Mouse (Mus musculus) embryonic facial prominence, embryonic 12.5 days (tissue): ENCODE data around the gene Stab1. TPM values are rescaled to one million over a fixed set of nuclear protein-coding genes. Genes with fewer than 3 reads are reported as not detected.

Source experiments
- ATAC-seq: fragments of 200-750 bp; cut with Nextera tagmentation; 2 replicates; pipeline ENCODE4 v1.8.0; 2017; ENCODE audit not compliant: insufficient number of reproducible peaks, insufficient read depth, low FRiP score, low TSS enrichment
- H3K27ac ChIP-seq: fragments of 300-500 bp; sonication (generic); 2 replicates; pipeline ENCODE4 v1.5.1; 2016; ENCODE audit warnings: mild to moderate bottlenecking
- H3K27me3 ChIP-seq: fragments of 300-500 bp; sonication (generic); 2 replicates; pipeline ENCODE4 v1.6.1; 2016; ENCODE audit warnings: mild to moderate bottlenecking, moderate library complexity
- H3K36me3 ChIP-seq: fragments of 300-500 bp; sonication (generic); 2 replicates; pipeline ENCODE4 v1.6.1; 2016; ENCODE audit warnings: mild to moderate bottlenecking
- H3K4me1 ChIP-seq: fragments of 300-500 bp; sonication (generic); 2 replicates; pipeline ENCODE4 v1.6.1; 2016
- H3K4me2 ChIP-seq: fragments of 300-500 bp; sonication (generic); replicated peaks from 2 replicates; pipeline ENCODE4 v1.6.1; 2016; ENCODE audit warnings: mild to moderate bottlenecking, moderate library complexity
- H3K4me3 ChIP-seq: fragments of 300-500 bp; sonication (generic); 2 replicates; pipeline ENCODE4 v1.5.1; 2016; ENCODE audit warnings: mild to moderate bottlenecking
- H3K9ac ChIP-seq: fragments of 300-500 bp; sonication (generic); 2 replicates; pipeline ENCODE4 v1.6.1; 2016; ENCODE audit warnings: mild to moderate bottlenecking, moderate library complexity
- H3K9me3 ChIP-seq: fragments of 300-500 bp; sonication (generic); 2 replicates; pipeline ENCODE4 v1.6.1; 2016; ENCODE audit warnings: mild to moderate bottlenecking, moderate library complexity
- WGBS: fragments of 180-500 bp; shearing (Covaris S2); methylation state at CpG from one replicate; pipeline ENCODE4 v1.1.7; 2016; 5-methylcytosine and 5-hydroxymethylcytosine counted together
- polyA plus RNA-seq: library from polyadenylated mRNA; unstranded; fragments of >200 nt; fragmentation: Nextera tagmentation; extraction: Ambion mirVana; gene quantifications from 2 replicates; pipeline ENCODE4 v1.2.1, GENCODE M21; 2016

Stab1 gene
- polyA plus RNA-seq, 1 experiment from 2014 or later, result 28.4 TPM

- ATAC-seq, result no peak
- WGBS, result 85% methylated on average over 7 of the region's 7 CpGs
- H3K36me3 ChIP-seq, result peaks cover 89% of the 10 kb centered on the region
Measured at GRCm38 (mm10) chr14:31193791-31194190, 25.4 kb upstream of the Stab1 start.

GRCm38 (mm10) chr14:31191936-31192335 lies 23.5 kb upstream of the Stab1 start:
- Histone ChIP-seq H3K9ac (no peak overlapping the region), H3K27me3 (no peaks in the 10 kb centered on the region), H3K27ac (no peak overlapping the region), H3K4me1 (no peaks in the 10 kb centered on the region), H3K9me3 (no peaks in the 10 kb centered on the region), H3K36me3 (peaks cover 98% of the 10 kb centered on the region), H3K4me3 (no peak overlapping the region), H3K4me2 (no peak overlapping the region)
- no peak for ATAC-seq
- 82% methylated on average over 2 of the region's 2 CpGs for WGBS

More at GRCm38 (mm10) chr14:31193791-31194190, 25.4 kb upstream of the Stab1 start:
- H3K4me3 ChIP-seq, result no peak overlapping the region
- no peak overlapping the region for H3K4me2 ChIP-seq
- H3K9ac ChIP-seq, result no peak overlapping the region
- H3K9me3 ChIP-seq, result no peaks in the 10 kb centered on the region
- H3K4me1 ChIP-seq, result no peaks in the 10 kb centered on the region
- no peaks in the 10 kb centered on the region for H3K27me3 ChIP-seq
- H3K27ac ChIP-seq, result no peak overlapping the region

DNA sequence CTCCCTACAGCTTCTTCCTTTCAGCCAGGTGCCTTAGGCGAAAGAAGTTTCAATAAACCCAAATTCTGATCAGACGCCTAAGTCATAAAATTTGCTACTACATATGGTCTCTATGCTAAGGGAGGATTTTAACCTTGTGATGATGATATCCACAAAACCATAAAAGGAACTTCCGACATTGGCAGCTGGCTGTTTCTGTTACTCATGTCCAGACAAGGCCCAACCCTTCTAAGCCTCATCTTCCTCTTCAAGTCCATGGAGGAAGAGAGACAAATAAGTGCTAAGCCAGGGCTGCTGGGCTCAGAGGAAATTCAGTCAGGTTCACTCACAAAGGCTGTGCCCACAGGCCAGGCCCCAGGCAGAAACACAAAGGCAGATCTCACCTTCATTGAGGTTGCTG lies 20.9 kb upstream of the Stab1 start:
- no peak overlapping the region for H3K4me3 ChIP-seq
- no peak overlapping the region for H3K4me2 ChIP-seq
- no peaks in the 10 kb centered on the region for H3K27me3 ChIP-seq
- no peak overlapping the region for H3K9ac ChIP-seq
- H3K36me3 ChIP-seq, result peaks cover 100% of the 10 kb centered on the region
- no peak overlapping the region for H3K27ac ChIP-seq
- no peak for ATAC-seq
- no peaks in the 10 kb centered on the region for H3K9me3 ChIP-seq
- no peaks in the 10 kb centered on the region for H3K4me1 ChIP-seq
- 96% methylated on average over 3 of the region's 3 CpGs for WGBS

GRCm38 (mm10) chr14:31188771-31189181 lies 20.3 kb upstream of the Stab1 start:
- no peaks in the 10 kb centered on the region for H3K27me3 ChIP-seq
- no peaks in the 10 kb centered on the region for H3K4me1 ChIP-seq
- H3K27ac ChIP-seq, result no peak overlapping the region
- H3K9me3 ChIP-seq, result no peaks in the 10 kb centered on the region
- no peak overlapping the region for H3K9ac ChIP-seq
- H3K4me2 ChIP-seq, result no peak overlapping the region
- 88% methylated on average over 6 of the region's 6 CpGs for WGBS
- ATAC-seq, result no peak
- no peak overlapping the region for H3K4me3 ChIP-seq
- H3K36me3 ChIP-seq, result peaks cover 100% of the 10 kb centered on the region

DNA sequence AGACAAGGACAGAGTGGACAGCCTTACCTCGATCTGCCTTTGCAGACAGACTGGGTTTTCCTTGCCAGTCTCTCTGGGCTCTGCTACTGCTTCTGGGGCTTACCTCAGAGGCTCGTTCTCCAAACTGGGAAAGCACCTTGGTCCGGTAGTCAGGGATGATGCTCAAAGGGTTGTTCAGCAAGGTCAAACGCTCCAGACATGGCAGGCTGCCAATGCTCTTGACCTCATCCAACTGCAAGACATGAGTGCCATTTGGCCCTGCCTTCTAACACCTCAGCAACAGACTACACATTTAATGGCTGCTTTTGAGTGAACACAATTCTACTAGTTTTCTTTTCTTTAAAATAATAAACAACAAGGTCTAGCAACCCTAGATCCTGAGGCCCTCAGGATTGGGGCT lies 18.2 kb upstream of the Stab1 start:
- Histone ChIP-seq H3K4me2 (no peak overlapping the region), H3K9me3 (no peaks in the 10 kb centered on the region), H3K9ac (no peak overlapping the region), H3K4me1 (no peaks in the 10 kb centered on the region), H3K27ac (no peak overlapping the region), H3K27me3 (no peaks in the 10 kb centered on the region), H3K4me3 (no peak overlapping the region), H3K36me3 (peaks cover 99% of the 10 kb centered on the region)
- WGBS, result 89% methylated on average over 4 of the region's 4 CpGs
- ATAC-seq, result no peak

GRCm38 (mm10) chr14:31184195-31184594 lies 15.8 kb upstream of the Stab1 start:
- Histone ChIP-seq H3K4me3 (no peak overlapping the region), H3K27me3 (no peaks in the 10 kb centered on the region), H3K4me2 (no peak overlapping the region), H3K9ac (no peak overlapping the region), H3K27ac (no peak overlapping the region), H3K4me1 (no peaks in the 10 kb centered on the region), H3K36me3 (peaks cover 99% of the 10 kb centered on the region), H3K9me3 (no peaks in the 10 kb centered on the region)
- 91% methylated on average over 12 of the region's 12 CpGs for WGBS
- no peak for ATAC-seq

- no peak for ATAC-seq
- 96% methylated on average over 5 of the region's 5 CpGs for WGBS
- Histone ChIP-seq H3K27ac (no peak overlapping the region), H3K4me3 (no peak overlapping the region), H3K4me1 (no peaks in the 10 kb centered on the region), H3K9me3 (no peaks in the 10 kb centered on the region), H3K27me3 (no peaks in the 10 kb centered on the region), H3K36me3 (peaks cover 99% of the 10 kb centered on the region), H3K9ac (no peak overlapping the region), H3K4me2 (no peak overlapping the region)
Measured at GRCm38 (mm10) chr14:31183541-31183940, 15.1 kb upstream of the Stab1 start.

GRCm38 (mm10) chr14:31182786-31183290 lies 14.4 kb upstream of the Stab1 start:
- Histone ChIP-seq H3K27ac (no peak overlapping the region), H3K27me3 (no peaks in the 10 kb centered on the region), H3K9me3 (no peaks in the 10 kb centered on the region), H3K4me2 (no peak overlapping the region), H3K4me3 (no peak overlapping the region), H3K9ac (no peak overlapping the region), H3K36me3 (peaks cover 97% of the 10 kb centered on the region), H3K4me1 (no peaks in the 10 kb centered on the region)
- ATAC-seq, result no peak
- 68% methylated on average over 2 of the region's 2 CpGs for WGBS

DNA sequence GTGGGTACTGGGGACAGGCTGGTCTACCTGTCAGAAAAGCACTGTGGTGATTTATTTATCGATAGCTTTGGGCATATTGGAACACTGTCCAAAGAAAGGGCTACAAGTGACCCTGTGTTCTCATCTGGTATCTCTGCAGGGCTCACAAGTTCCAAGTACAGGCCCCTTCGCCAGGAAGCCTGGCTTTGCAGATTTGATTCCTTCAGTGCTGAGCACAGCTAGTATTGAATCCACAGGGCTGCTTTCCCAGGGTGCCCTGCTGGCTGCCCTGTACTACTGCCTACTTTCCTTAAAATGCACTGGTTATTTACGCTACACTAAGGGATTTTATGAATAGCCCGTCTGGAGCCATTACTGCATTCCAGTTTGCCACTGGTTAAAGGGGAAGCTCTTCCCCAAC lies 13.1 kb upstream of the Stab1 start:
- H3K36me3 ChIP-seq, result peaks cover 97% of the 10 kb centered on the region
- 89% methylated on average over 4 of the region's 4 CpGs for WGBS
- no peak overlapping the region for H3K9ac ChIP-seq

DNA sequence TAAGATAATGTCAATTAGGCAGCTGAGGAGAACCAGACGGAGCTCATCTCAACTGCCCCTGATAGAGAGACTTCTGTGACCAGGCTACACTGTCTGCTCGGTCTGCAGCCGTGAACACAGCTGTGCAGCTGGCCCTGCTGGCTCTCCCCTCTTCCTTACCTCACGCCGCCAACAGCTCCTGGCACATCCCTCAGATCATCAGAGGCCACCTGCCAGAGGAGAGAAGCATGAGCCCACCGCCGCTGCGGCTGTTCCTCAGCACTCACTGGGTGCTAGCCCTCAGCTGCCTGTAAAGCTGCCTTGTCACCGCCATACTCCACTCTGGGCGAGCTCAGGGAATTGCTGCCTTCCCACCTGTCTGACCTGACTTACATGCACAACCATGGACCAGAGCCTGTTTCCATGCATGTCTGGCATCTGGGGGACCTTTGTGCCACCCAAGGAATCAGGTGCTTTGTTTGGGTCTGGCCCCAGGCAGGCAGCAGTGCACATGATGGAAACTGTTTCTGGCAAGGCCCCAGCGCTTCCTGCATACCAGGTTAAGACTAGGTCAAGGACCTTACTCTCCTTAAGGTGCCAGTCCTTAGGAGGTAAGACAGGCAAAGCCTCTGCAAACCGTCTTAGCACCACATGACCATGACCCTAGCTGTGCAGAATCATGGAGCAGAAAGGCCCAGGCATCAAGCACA lies 11.4 kb upstream of the Stab1 start:
- no peak overlapping the region for H3K9ac ChIP-seq

More for the DNA sequence above, 13.1 kb upstream of the Stab1 start:
- H3K9me3 ChIP-seq, result no peaks in the 10 kb centered on the region
- no peak overlapping the region for H3K27ac ChIP-seq
- H3K4me3 ChIP-seq, result no peak overlapping the region
- no peaks in the 10 kb centered on the region for H3K4me1 ChIP-seq
- ATAC-seq, result no peak
- no peaks in the 10 kb centered on the region for H3K27me3 ChIP-seq
- no peak overlapping the region for H3K4me2 ChIP-seq

GRCm38 (mm10) chr14:31177715-31178114 lies 9.3 kb upstream of the Stab1 start:
- ATAC-seq, result no peak
- WGBS, result 93% methylated on average over 5 of the region's 5 CpGs
- Histone ChIP-seq H3K4me2 (no peak overlapping the region), H3K4me1 (no peaks in the 10 kb centered on the region), H3K36me3 (peaks cover 98% of the 10 kb centered on the region), H3K9ac (no peak overlapping the region), H3K27me3 (no peaks in the 10 kb centered on the region), H3K27ac (no peak overlapping the region), H3K4me3 (no peak overlapping the region), H3K9me3 (no peaks in the 10 kb centered on the region)

More for the DNA sequence above, 11.4 kb upstream of the Stab1 start:
- Histone ChIP-seq H3K4me1 (no peaks in the 10 kb centered on the region), H3K36me3 (peaks cover 97% of the 10 kb centered on the region), H3K4me2 (no peak overlapping the region), H3K27me3 (no peaks in the 10 kb centered on the region), H3K27ac (no peak overlapping the region), H3K4me3 (no peak overlapping the region), H3K9me3 (no peaks in the 10 kb centered on the region)
- WGBS, result 90% methylated on average over 12 of the region's 12 CpGs
- ATAC-seq, result no peak

- no peaks in the 10 kb centered on the region for H3K27me3 ChIP-seq
- WGBS, result 87% methylated on average over 16 of the region's 16 CpGs
- H3K9me3 ChIP-seq, result no peaks in the 10 kb centered on the region
- no peak overlapping the region for H3K27ac ChIP-seq
- H3K9ac ChIP-seq, result no peak overlapping the region
- H3K36me3 ChIP-seq, result peaks cover 98% of the 10 kb centered on the region
- H3K4me1 ChIP-seq, result no peaks in the 10 kb centered on the region
- ATAC-seq, result no peak
- no peak overlapping the region for H3K4me3 ChIP-seq
- no peak overlapping the region for H3K4me2 ChIP-seq
Measured at GRCm38 (mm10) chr14:31177287-31177686, 8.8 kb upstream of the Stab1 start.
